Comparison of ENCODE assay signal across 9 mouse cellular contexts in genomic region chr13:95951098-95951894, GRCm38 (mm10). TPM values are rescaled to one million over a fixed set of nuclear protein-coding genes. Genes with fewer than 3 reads are reported as not detected.
DNase-seq lines count a peak whose midpoint lies in the region; ATAC-seq lines count a peak whose summit lies in the region.
"Had no signal": no experiment of that assay in that cellular context is flagged by ENCODE, and none has a peak within 500 bp of the region (broad histone marks: within the 10 kb centered on the region; RNA-seq: fewer than 3 reads in every experiment).

No protein-coding gene starts in this region.

- no peak overlapping the region for H3K9ac ChIP-seq in intestine, embryonic 14.5 days (ENCODE audit: low read length)
- H3K9ac ChIP-seq in liver, embryonic 12.5 days: no peak overlapping the region
- H3K9ac ChIP-seq in stomach, embryonic 14.5 days (replicated peaks; ENCODE audit: low read depth, low read length): no peak overlapping the region
- H3K9ac ChIP-seq: lung, embryonic 15.5 days had no signal

- peak; percentile 77 for ATAC-seq in intestine, embryonic 14.5 days (replicated peaks; ENCODE audit: low FRiP score, low TSS enrichment, low read depth)
- peak; percentile 51 for ATAC-seq in liver, embryonic 12.5 days
- peak; percentile 51; the same call in 1 of the 2 replicates for ATAC-seq in stomach, embryonic 14.5 days (ENCODE audit: insufficient number of reproducible peaks, insufficient read depth, low FRiP score, low read depth)

- H3K4me1 ChIP-seq in intestine, embryonic 14.5 days (replicated peaks; ENCODE audit: control insufficient read depth, insufficient read depth, low read length): 0 out of 2 replicates have a peak, but pooled peaks cover 4% of the 10 kb centered on the region
- peaks cover 43% of the 10 kb centered on the region for H3K4me1 ChIP-seq in liver, embryonic 12.5 days
- no peaks in the 10 kb centered on the region for H3K4me1 ChIP-seq in stomach, embryonic 14.5 days (ENCODE audit: control insufficient read depth, insufficient read depth, low read length)
- H3K4me1 ChIP-seq: lung, embryonic 15.5 days had no signal

- H3K9me3 ChIP-seq in intestine, embryonic 14.5 days (ENCODE audit: control insufficient read depth, low read length): no peaks in the 10 kb centered on the region
- H3K9me3 ChIP-seq in liver, embryonic 12.5 days (replicated peaks): no peaks in the 10 kb centered on the region
- no peaks in the 10 kb centered on the region for H3K9me3 ChIP-seq in stomach, embryonic 14.5 days (ENCODE audit: control insufficient read depth, low read depth, low read length)
- H3K9me3 ChIP-seq: lung, embryonic 15.5 days had no signal

- H3K27me3 ChIP-seq in intestine, embryonic 14.5 days (replicated peaks; ENCODE audit: control insufficient read depth, insufficient read depth, low read length): no peaks in the 10 kb centered on the region
- no peaks in the 10 kb centered on the region for H3K27me3 ChIP-seq in liver, embryonic 12.5 days (replicated peaks)
- no peaks in the 10 kb centered on the region for H3K27me3 ChIP-seq in stomach, embryonic 14.5 days (ENCODE audit: control insufficient read depth, insufficient read depth, low read length)
- H3K27me3 ChIP-seq: lung, embryonic 15.5 days had no signal

- no peaks in the 10 kb centered on the region for H3K36me3 ChIP-seq in intestine, embryonic 14.5 days (ENCODE audit: control insufficient read depth, insufficient read depth, low read length)
- no peaks in the 10 kb centered on the region for H3K36me3 ChIP-seq in liver, embryonic 12.5 days
- no peaks in the 10 kb centered on the region for H3K36me3 ChIP-seq in stomach, embryonic 14.5 days (ENCODE audit: control insufficient read depth, insufficient read depth, low read length)
- H3K36me3 ChIP-seq: lung, embryonic 15.5 days had no signal

- no peak overlapping the region for H3K27ac ChIP-seq in intestine, embryonic 14.5 days (ENCODE audit: low read depth)
- 0 out of 2 replicates have a peak overlapping the region, but pooled peaks have one; percentile 5 for H3K27ac ChIP-seq in liver, embryonic 12.5 days
- H3K27ac ChIP-seq in stomach, embryonic 14.5 days (ENCODE audit: low read length): no peak overlapping the region
- H3K27ac ChIP-seq: lung, embryonic 15.5 days had no signal

- peak; percentile 23 to 30 for DNase-seq in heart, adult 18-20 months
- no peak for DNase-seq in heart, adult 8-10 months (ENCODE audit: low spot score)
- DNase-seq in CD4-positive, CD25-positive, alpha-beta regulatory T cell, adult 2 months (ENCODE audit: low read depth, low spot score): peak; percentile 78
- DNase-seq in c-Kit-positive CD71-negative TER-119-negative erythroid progenitor cells, embryonic 14.5 days (ENCODE audit: low read depth): peak; percentile 61
- peak; percentile 61 for DNase-seq in intestine, embryonic 14.5 days (ENCODE audit: low spot score)
- no peak for DNase-seq in gastrocnemius, postnatal 10 days

- no peak overlapping the region for H3K4me2 ChIP-seq in intestine, embryonic 14.5 days (ENCODE audit: low read length)
- peak overlapping the region; percentile 49 for H3K4me2 ChIP-seq in liver, embryonic 12.5 days
- no peak overlapping the region for H3K4me2 ChIP-seq in stomach, embryonic 14.5 days (replicated peaks; ENCODE audit: low read depth, low read length)
- H3K4me2 ChIP-seq: lung, embryonic 15.5 days had no signal

- 51% methylated on average over 7 of the region's 7 CpGs for WGBS in intestine, embryonic 14.5 days
- 36% methylated on average over 7 of the region's 7 CpGs for WGBS in liver, embryonic 12.5 days (ENCODE audit: insufficient replicate concordance)
- 50% methylated on average over 7 of the region's 7 CpGs for WGBS in stomach, embryonic 14.5 days

- no peak overlapping the region for H3K4me3 ChIP-seq in intestine, embryonic 14.5 days (ENCODE audit: low read depth, low read length)
- H3K4me3 ChIP-seq in liver, embryonic 12.5 days: no peak overlapping the region
- no peak overlapping the region for H3K4me3 ChIP-seq in stomach, embryonic 14.5 days (ENCODE audit: low read depth, low read length)
- H3K4me3 ChIP-seq: lung, embryonic 15.5 days had no signal

RNA-seq across cellular contexts. Expression of gene Iqgap2, which starts 59.6 kb away (rescaled TPM):
- total RNA-seq in heart, adult 18-20 months (2021): 1 to 10 TPM; 2.7 to 3.7 TPM
- 1 to 10 TPM; 2.5 to 4.9 (median 4.0) TPM for total RNA-seq in heart, adult 8-10 months (2022)
- 24.7 and 26.2 TPM in 2 replicates for polyA plus RNA-seq in intestine, embryonic 14.5 days (2014; fragmentation: Nextera tagmentation; extraction: Ambion mirVana)
- polyA plus RNA-seq in liver, embryonic 12.5 days (2016; fragmentation: Nextera tagmentation; extraction: Ambion mirVana): 14.5 and 14.7 TPM in 2 replicates
- 24.3 and 25.3 TPM in 2 replicates for polyA plus RNA-seq in stomach, embryonic 14.5 days (2014; fragmentation: Nextera tagmentation; extraction: Ambion mirVana)
- 1 to 10 TPM; 3.8 to 4.9 TPM for total RNA-seq in gastrocnemius, postnatal 10 days (2021)

Comparison
In these comparisons a context has a peak if more than half of its experiments do, and no peak if none do; other contexts are left out.
1. DNase-seq: peak in heart, adult 18-20 months (2 of 2), CD4-positive, CD25-positive, alpha-beta regulatory T cell, adult 2 months (single experiment), c-Kit-positive CD71-negative TER-119-negative erythroid progenitor cells, embryonic 14.5 days (single experiment) and intestine, embryonic 14.5 days (single experiment); none in heart, adult 8-10 months (single experiment) and gastrocnemius, postnatal 10 days (single experiment).
2. Peak in every context shown above with its lines, with median percentiles within 50 percentile points of each other: ATAC-seq.